Mouse (Mus musculus) lung, postnatal 0 days (tissue): ENCODE measurements around the gene S100a6.

Experiments
- CTCF ChIP-seq: IDR thresholded peaks from 2 replicates; pipeline ENCODE4 v1.5.1; 2016; ENCODE audit warnings: antibody characterized with exemption, mild to moderate bottlenecking
- EP300 ChIP-seq: IDR thresholded peaks from 2 replicates; pipeline ENCODE4 v1.6.1; 2016; ENCODE audit warnings: antibody characterized with exemption, mild to moderate bottlenecking, control low read depth

DNA sequence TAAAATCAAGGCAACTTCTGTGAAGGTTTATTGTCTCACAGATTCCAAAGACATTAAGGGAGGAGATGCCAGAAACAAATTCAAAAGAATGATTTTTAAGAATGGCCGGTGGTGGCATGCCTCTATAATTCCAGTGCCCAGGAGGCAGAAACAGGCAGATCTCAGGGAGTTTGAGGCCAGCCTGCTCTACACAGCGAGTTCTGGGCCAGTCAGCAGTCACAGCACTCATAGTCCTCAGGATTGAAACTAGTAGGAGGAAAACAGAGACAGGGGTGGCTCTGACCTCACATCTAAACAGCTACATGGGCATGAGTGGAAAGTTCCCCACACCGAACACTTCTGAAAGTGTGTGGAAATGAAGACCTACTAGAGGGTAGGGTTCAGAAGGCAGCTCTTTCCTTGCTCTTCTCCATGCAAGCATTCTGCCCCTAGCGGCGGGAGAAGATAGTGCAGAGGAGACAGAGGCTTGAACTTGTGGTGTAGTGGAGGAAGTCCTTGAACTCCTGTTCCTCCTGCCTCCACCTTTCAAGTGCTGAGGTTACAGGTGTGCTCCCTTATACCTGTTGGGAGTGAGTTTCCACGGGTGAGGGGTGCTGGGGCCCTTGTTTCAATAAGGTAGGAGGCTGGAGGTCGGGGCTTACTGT is 27.0 kb downstream of the S100a6 start:
- TF ChIP-seq EP300 (no peak), CTCF (peak; percentile 78)
